Mouse (Mus musculus) B cell, adult 2 months (primary cell): ENCODE results near the gene Gm5114.
"Not testable (repeated sequence)": the region's sequence is repeated elsewhere in the genome, so short reads cannot be mapped to it uniquely, and the experiment has no call there.

ENCODE experiments used
- DNase-seq, 2 experiments: peaks; one replicate each; pipeline ENCODE4 v3.0.0; 2022

Gm5114 gene

GRCm38 (mm10) chr7:39413060-39413459 is at the start of gene Gm5114:
Gene Gm5114, minus strand, starts transcription at chr7:39413160.
- not testable (repeated sequence) for DNase-seq

- DNase-seq: peak; percentile 26 to 39
Observed at GRCm38 (mm10) chr7:39455806-39456205, 42.8 kb upstream of the Gm5114 start.

GRCm38 (mm10) chr7:39449260-39450021 is 36.5 kb upstream of the Gm5114 start:
- peak; percentile 64 to 70 for DNase-seq

- no peak for DNase-seq
Observed at GRCm38 (mm10) chr7:39448626-39449242, 35.8 kb upstream of the Gm5114 start.

GRCm38 (mm10) chr7:39441237-39441636 is 28.3 kb upstream of the Gm5114 start:
- no peak for DNase-seq

- DNase-seq: no peak
Observed at GRCm38 (mm10) chr7:39440362-39440761, 27.4 kb upstream of the Gm5114 start.
